Mouse (Mus musculus) spleen, adult 2 months (tissue): ENCODE data around the gene Nectin2.

Experiments
- CTCF ChIP-seq: fragments of 200-500 bp; IDR thresholded peaks from 2 replicates; pipeline ENCODE4 v1.5.1; 2011; ENCODE audit warnings: mild to moderate bottlenecking, inconsistent platforms; ENCODE audit not compliant: insufficient read depth, insufficient read length, insufficient replicate concordance; ENCODE audit errors: extremely low read depth
- POLR2A ChIP-seq: fragments of 200-500 bp; IDR thresholded peaks from 2 replicates; pipeline ENCODE4 v1.6.1; 2011; ENCODE audit warnings: low read depth, low read length, inconsistent platforms

- no peak for TF ChIP-seq CTCF
- no peak for TF ChIP-seq POLR2A
Measured at GRCm38 (mm10) chr7:19695881-19696280, 54.4 kb downstream of the Nectin2 start.
